Mouse (Mus musculus) effector memory CD4-positive, alpha-beta T cell, adult 7 months (primary cell): Measurements from ENCODE around the gene Pus10. TPM values are rescaled to one million over a fixed set of nuclear protein-coding genes. Genes with fewer than 3 reads are reported as not detected.

Experiments
- polyA plus RNA-seq: library from polyadenylated mRNA; unstranded; fragments of 100-300 nt; shearing (Covaris generic); gene quantifications from one replicate; pipeline ENCODE4 v1.2.1, GENCODE M21; 2017

Pus10 gene
- 16.5 TPM for polyA plus RNA-seq

DNA sequence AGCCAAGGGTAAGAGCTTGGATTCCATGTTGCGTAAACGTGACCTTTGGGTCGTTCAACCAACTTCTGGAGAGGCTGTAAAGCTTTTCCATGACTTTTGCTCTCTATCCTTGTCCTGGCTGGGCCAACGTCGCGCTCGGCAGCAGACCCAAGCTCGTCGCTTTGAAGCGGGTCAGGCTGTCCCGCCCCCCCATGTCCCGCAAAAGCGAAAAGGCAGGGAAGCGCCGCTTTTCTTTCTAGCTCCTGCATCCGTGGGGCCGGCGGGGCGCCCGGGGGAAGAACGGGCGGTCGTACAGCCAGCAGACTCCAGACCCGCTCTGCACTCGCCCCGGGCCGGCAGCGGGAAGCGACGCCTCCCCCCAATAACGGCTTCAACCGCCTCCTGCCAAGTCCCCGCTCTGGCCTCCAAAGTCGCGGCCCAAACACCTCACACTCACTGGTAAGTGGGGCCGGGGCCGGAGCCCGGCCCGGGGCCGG lies at the start of gene Pus10:
Gene Pus10, plus strand, starts transcription at position 364 of the 476 bp plus-strand sequence.

DNA sequence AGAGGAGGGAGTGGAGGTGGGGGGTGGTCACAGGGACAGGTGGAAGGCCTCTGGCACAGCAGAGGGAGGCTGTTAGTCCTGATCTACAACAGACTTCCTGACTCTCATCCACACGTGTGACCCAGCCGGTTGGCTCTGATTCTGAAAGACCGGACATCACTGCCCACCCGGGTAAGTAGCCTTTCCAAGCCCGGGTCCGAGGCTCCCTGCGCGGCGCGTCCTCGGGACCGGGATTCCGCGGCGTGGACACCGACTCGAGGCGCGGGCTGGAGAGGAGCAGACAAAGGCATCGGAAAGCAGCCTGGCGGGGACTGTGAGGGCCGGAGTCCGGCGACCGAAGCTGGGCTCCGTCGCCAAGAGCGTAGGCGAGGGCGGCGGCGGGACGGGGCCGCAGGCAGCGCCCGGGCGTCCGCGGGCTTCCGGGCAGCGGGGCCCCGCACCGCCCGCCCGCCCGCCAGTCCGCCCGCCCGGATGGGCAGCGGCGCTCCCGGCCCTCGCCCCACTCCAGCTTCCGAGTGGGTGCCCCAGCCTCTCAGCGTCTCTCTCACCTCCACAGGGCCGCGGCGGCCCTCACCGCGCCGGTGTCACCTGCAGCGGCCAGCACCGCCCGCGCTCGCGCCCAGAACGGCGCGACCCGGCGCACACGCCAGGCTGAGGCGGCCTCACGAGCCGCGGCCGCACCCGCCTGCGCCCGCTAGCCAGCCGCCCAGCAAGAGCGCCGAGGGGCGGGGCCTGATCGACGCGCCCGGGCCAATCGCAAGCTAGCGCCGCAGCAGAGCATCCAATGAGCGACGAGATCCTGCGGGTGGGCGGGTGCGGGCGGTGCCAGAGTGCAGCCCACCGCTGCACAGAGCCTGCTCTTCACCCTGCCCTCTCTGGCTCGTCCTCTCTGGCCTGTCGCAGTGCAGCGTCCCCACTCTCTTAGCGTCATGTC lies 32.3 kb upstream of the Pus10 start, which contains the start of gene 0610010F05Rik:
Gene 0610010F05Rik, minus strand, starts transcription at position 695 of the 934 bp plus-strand sequence.

DNA sequence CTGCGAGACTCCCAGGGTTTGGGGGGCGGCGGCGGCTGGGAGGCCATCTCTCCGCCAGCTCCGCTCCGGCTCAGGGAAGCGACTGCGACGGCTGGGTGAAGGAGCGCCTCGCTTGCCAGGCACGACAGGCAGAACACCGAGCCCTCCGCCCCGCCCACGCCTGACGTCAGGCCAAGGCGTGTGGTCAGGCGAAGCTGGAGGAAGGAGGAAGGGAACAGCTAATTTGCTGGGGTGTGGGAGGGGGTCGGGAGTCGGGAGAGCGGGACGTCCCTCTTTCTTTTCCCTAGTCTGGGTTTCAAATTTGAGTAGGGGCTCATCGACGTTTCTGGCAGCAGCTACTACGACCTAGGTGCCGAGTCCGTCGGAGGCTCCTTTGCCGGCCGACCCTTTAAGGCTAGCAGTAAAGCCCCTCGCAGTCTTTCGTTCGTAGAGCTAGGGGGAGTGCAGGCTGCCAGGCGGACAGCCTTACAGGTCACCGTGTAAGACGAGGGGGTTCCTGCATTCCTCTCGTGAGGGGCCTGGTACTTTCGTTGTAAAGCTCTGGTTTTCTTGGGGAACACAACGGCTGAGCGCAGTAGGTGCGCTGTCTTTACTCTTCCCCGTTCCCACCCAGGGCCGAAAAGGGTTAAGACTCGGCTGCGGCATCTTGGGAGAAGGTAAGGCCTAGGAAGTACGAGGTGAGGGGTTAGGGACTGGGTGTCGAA lies 476 bp downstream of the Pus10 start, which contains the start of gene Pex13:
Gene Pex13, minus strand, starts transcription at position 162 of the 704 bp plus-strand sequence.

DNA sequence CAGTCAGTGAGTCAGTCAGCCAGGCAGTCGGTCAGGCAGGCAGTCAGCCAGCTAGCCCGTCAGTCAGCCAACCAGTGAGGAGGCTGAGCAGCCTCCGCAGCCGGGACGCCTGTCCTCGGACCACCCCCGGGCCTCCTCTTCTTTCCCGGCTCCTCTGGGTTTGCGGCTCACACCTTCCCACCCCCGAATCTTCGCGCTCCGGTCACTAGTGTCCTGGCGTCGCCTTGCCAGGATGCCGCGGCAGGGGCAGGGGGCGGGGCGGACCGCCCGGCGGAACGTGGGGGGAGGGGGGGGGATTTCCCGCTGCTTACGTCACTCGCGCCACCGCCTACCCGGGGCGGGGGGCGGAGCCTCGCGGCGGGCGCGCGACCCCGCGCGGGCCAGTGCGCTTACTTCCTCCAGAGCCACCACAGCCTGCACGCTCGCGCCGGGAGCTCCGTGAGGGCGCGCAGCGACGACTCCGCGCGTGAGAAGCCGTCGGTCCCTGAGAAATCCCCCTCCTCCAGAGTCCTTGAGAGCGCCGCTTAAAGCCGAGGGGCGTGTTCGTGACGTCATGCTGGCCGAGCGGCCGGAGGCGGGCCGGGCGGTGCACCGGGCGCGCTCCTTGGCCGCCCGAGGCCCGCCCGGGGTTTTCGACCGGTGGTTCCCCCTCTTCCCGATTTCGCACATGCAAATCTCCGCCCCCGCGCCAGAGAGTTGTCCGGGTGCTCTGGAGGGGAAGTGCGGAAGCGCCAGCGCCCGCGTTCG lies 105.5 kb downstream of the Pus10 start, which contains the start of gene Rel:
Gene Rel, minus strand, starts transcription at position 211 of the 747 bp plus-strand sequence.

Other genes with a start within 250 kb of the Pus10 start
- 120 TPM for gene Ahsa2, start 167.6 kb upstream of the Pus10 start, polyA plus RNA-seq
- gene 1700093K21Rik, start 144.5 kb upstream of the Pus10 start, polyA plus RNA-seq, result not detected
- gene 0610010F05Rik, start 32.0 kb upstream of the Pus10 start, polyA plus RNA-seq, result 10.4 TPM
- gene Pex13, start 285 bp downstream of the Pus10 start, polyA plus RNA-seq, result 39.0 TPM
- 129 TPM for gene Rel, start 105.3 kb downstream of the Pus10 start, polyA plus RNA-seq
- 39.5 TPM for gene Papolg, start 229.6 kb downstream of the Pus10 start, polyA plus RNA-seq